Mouse (Mus musculus): ENCODE data around the gene Rxra.

DNA sequence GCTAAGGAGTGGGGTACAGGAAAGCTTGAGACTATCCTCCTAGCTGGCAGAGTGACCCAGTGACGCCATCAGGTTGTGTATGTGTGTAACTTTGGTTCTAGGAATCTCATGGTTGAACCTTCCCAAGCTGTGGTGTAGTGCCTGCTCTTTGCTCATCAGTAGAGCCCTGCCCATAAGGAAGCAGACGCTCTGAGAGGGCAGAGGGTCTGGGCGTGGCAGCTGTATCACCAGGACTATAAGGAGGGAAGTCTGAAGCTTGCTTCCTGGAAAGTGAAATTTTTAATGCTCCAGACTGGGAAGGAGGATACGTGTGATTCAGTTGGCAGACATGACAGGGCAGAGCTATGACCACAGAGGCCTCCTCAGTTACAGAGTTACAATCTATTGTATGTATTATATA is 39.0 kb downstream of the Rxra start:
- TF ChIP-seq CTCF (IDR thresholded peaks at IDR 0.05; ENCODE audit: low read depth, low read length) (no peak), POLR2AphosphoS5 (IDR thresholded peaks at IDR 0.05; ENCODE audit: insufficient replicate concordance, low read depth, low read length) (no peak), GATA1 (IDR thresholded peaks at IDR 0.05; ENCODE audit: borderline replicate concordance, low read length) (no peak), TAL1 (conservative IDR thresholded peaks at IDR 0.05; ENCODE audit: low read depth, low read length) (no peak)
